Mouse (Mus musculus) cerebellum, adult 2 months (tissue): ENCODE measurements around the gene Tas2r110. TPM values are rescaled to one million over a fixed set of nuclear protein-coding genes. Genes with fewer than 3 reads are reported as not detected.

Source experiments
- DNase-seq, 2 experiments: peaks; one replicate each; pipeline ENCODE4 v3.0.0; 2021
- H3K27ac ChIP-seq: fragments of 200-500 bp; 2 replicates; pipeline ENCODE4 v1.5.1; 2012; ENCODE audit warnings: low read length, control low read depth, inconsistent platforms; ENCODE audit not compliant: insufficient read depth
- H3K27me3 ChIP-seq: fragments of 200-500 bp; 2 replicates; pipeline ENCODE4 v1.6.1; 2012; ENCODE audit warnings: inconsistent platforms, mild to moderate bottlenecking, low read length, moderate library complexity; ENCODE audit not compliant: control insufficient read depth, insufficient read depth
- H3K4me1 ChIP-seq: fragments of 200-500 bp; 2 replicates; pipeline ENCODE4 v1.6.1; 2011; ENCODE audit warnings: low read length; ENCODE audit not compliant: control insufficient read depth, insufficient read depth
- H3K4me3 ChIP-seq: fragments of 200-500 bp; replicated peaks from 2 replicates; pipeline ENCODE3; 2011; ENCODE audit warnings: mild to moderate bottlenecking, low read depth, low read length, control low read depth; ENCODE audit not compliant: insufficient read depth
- CTCF ChIP-seq: fragments of 200-500 bp; IDR thresholded peaks from 2 replicates; pipeline ENCODE4 v1.5.1; 2011; ENCODE audit warnings: low read depth, mild to moderate bottlenecking, control low read depth, low read length, moderate library complexity, borderline replicate concordance; ENCODE audit not compliant: insufficient read depth
- POLR2A ChIP-seq: fragments of 200-500 bp; IDR thresholded peaks from 2 replicates; pipeline ENCODE4 v1.6.1; 2011; ENCODE audit warnings: low read length, control low read depth, borderline replicate concordance; ENCODE audit not compliant: insufficient read depth
- WGBS: fragments of 180-500 bp; shearing (Covaris S2); methylation state at CpG from one replicate; pipeline ENCODE4 v1.1.7; 2018; 5-methylcytosine and 5-hydroxymethylcytosine counted together
- polyA plus RNA-seq: library from polyadenylated mRNA; depleted of rRNA; stranded (reverse); fragments of >200 nt; gene quantifications from 2 replicates; pipeline ENCODE4 v1.2.3, GENCODE M21; 2012; rRNA removed

Gene Tas2r110
- polyA plus RNA-seq: not detected in 2 replicates

- TF ChIP-seq CTCF: no peak
- TF ChIP-seq POLR2A: no peak
- H3K27ac ChIP-seq: no peak within 1 kb of the TSS
- DNase-seq: no peak
- no peak within 1 kb of the TSS for H3K4me3 ChIP-seq
- H3K4me1 ChIP-seq: no peaks in the 10 kb centered on the region
- H3K27me3 ChIP-seq: no peaks in the 10 kb centered on the region
Observed at GRCm38 (mm10) chr6:132867708-132868107, at the start of gene Tas2r110. TSS of gene Tas2r110 (plus strand) at chr6:132868008.

GRCm38 (mm10) chr6:132846842-132847241, 21.0 kb upstream of the Tas2r110 start, which contains the start of gene Tas2r123:
TSS of gene Tas2r123 (plus strand) at chr6:132847142.
- Histone ChIP-seq H3K27me3 (no peaks in the 10 kb centered on the region), H3K4me3 (no peak within 1 kb of the TSS), H3K27ac (no peak within 1 kb of the TSS), H3K4me1 (no peaks in the 10 kb centered on the region)
- TF ChIP-seq POLR2A (no peak), CTCF (no peak)
- no peak for DNase-seq
- 84% methylated on average over 1 of the region's 1 CpGs for WGBS

GRCm38 (mm10) chr6:132855138-132855537, 12.7 kb upstream of the Tas2r110 start, which contains the start of gene Tas2r116:
TSS of gene Tas2r116 (plus strand) at chr6:132855438.
- H3K27ac ChIP-seq: no peak within 1 kb of the TSS
- no peaks in the 10 kb centered on the region for H3K4me1 ChIP-seq
- no peak for DNase-seq
- WGBS: 73% methylated on average over 1 of the region's 1 CpGs
- H3K4me3 ChIP-seq: no peak within 1 kb of the TSS
- H3K27me3 ChIP-seq: no peaks in the 10 kb centered on the region
- TF ChIP-seq POLR2A (no peak), CTCF (no peak)

GRCm38 (mm10) chr6:132892711-132893110, 24.9 kb downstream of the Tas2r110 start, which contains the start of gene Tas2r113:
TSS of gene Tas2r113 (plus strand) at chr6:132893011.
- H3K4me1 ChIP-seq: no peaks in the 10 kb centered on the region
- WGBS: 54% methylated on average over 1 of the region's 1 CpGs
- H3K27me3 ChIP-seq: no peaks in the 10 kb centered on the region
- no peak within 1 kb of the TSS for H3K4me3 ChIP-seq
- TF ChIP-seq POLR2A (no peak), CTCF (no peak)
- H3K27ac ChIP-seq: no peak within 1 kb of the TSS
- DNase-seq: no peak

GRCm38 (mm10) chr6:132909351-132909750, 41.5 kb downstream of the Tas2r110 start, which contains the start of gene Tas2r125:
TSS of gene Tas2r125 (plus strand) at chr6:132909651.
- H3K27ac ChIP-seq: no peak within 1 kb of the TSS
- no peaks in the 10 kb centered on the region for H3K27me3 ChIP-seq
- TF ChIP-seq POLR2A (no peak), CTCF (no peak)
- H3K4me3 ChIP-seq: no peak within 1 kb of the TSS
- DNase-seq: no peak
- H3K4me1 ChIP-seq: no peaks in the 10 kb centered on the region
- WGBS: 83% methylated on average over 3 of the region's 3 CpGs

Other genes with a start within 250 kb of the Tas2r110 start
- gene A630073D07Rik, start 216.5 kb upstream of the Tas2r110 start, polyA plus RNA-seq: not detected in 2 replicates
- not detected in 2 replicates for gene Tas2r120, start 211.1 kb upstream of the Tas2r110 start, polyA plus RNA-seq
- gene Tas2r121, start 167.0 kb upstream of the Tas2r110 start, polyA plus RNA-seq: not detected in 2 replicates
- gene Tas2r122, start 156.1 kb upstream of the Tas2r110 start, polyA plus RNA-seq: not detected in 2 replicates
- gene Tas2r115, start 130.0 kb upstream of the Tas2r110 start, polyA plus RNA-seq: not detected in 2 replicates
- gene Tas2r124, start 113.3 kb upstream of the Tas2r110 start, polyA plus RNA-seq: not detected in 2 replicates
- gene Tas2r102, start 105.9 kb upstream of the Tas2r110 start, polyA plus RNA-seq: not detected in 2 replicates
- not detected in 2 replicates for gene Tas2r136, start 89.8 kb upstream of the Tas2r110 start, polyA plus RNA-seq
- gene Tas2r117, start 65.2 kb upstream of the Tas2r110 start, polyA plus RNA-seq: not detected in 2 replicates
- not detected in 2 replicates for gene Tas2r123, start 20.9 kb upstream of the Tas2r110 start, polyA plus RNA-seq
- not detected in 2 replicates for gene Tas2r116, start 12.6 kb upstream of the Tas2r110 start, polyA plus RNA-seq
- gene Tas2r113, start 25.0 kb downstream of the Tas2r110 start, polyA plus RNA-seq: not detected in 2 replicates
- gene Tas2r125, start 41.6 kb downstream of the Tas2r110 start, polyA plus RNA-seq: not detected in 2 replicates
- not detected in 2 replicates for gene Tas2r129, start 83.1 kb downstream of the Tas2r110 start, polyA plus RNA-seq
- gene Tas2r131, start 89.9 kb downstream of the Tas2r110 start, polyA plus RNA-seq: not detected in 2 replicates
- gene Tas2r109, start 113.0 kb downstream of the Tas2r110 start, polyA plus RNA-seq: not detected in 2 replicates
- gene Tas2r103, start 169.1 kb downstream of the Tas2r110 start, polyA plus RNA-seq: not detected in 2 replicates
- gene Tas2r140, start 187.8 kb downstream of the Tas2r110 start, polyA plus RNA-seq: not detected in 2 replicates
- gene Smim10l1, start 236.9 kb downstream of the Tas2r110 start, polyA plus RNA-seq: 82.1 and 84.5 TPM in 2 replicates